Mouse (Mus musculus): Measurements from ENCODE around the gene Sbno2.

Gene Sbno2

DNA sequence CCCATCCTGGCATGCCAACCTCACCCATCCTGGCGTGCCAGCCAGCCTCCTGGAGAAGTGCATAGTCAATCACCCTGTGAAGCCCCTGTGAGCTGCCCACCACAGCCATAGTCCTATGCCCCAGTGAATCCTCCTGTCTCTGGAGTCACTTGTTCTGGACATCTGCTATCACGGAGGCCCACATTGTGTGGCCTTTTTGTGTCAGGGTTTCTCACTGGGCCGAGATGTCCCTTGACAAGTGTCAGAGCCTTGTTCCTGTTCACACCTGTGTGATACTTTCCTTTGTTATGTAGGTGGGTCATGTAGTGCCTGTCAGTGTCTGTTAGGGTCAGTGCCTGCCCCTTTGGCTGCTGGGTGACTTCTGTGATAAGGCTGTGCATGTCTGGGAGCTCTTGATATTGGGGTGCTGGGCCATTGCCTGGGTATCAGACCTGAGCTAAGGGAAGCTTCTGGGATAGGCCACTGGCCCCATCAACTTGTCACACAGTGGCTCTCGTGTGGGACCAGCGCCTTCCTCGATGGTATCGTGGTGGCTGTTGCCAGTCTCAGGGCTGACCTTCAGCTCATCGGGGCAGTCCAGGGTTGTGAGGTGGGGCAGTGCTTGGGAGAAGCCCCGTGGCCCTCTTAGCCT lies 18.7 kb upstream of the Sbno2 start:
- DNase-seq (ENCODE audit: inconsistent age in 2 of 2, low spot score in 1 of 2): no peak

DNA sequence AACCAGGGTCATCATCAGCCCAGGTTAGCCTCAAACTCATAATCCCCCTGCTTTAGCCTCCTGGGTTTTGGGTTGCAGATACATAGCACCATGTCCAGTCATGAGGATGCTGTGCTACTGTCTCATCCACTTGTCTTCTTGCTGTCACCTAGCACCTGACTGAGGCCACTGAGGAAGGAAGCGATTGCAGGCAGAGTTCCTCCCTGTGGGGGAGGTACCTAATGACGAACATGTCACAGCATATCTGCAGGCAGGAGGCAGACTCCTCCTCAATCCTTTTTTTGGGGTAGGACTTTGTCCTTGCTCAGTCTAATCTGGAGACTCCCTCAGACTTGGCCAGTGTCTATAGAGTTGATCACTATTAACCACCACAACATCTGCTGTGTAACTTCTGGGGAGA lies 16.3 kb upstream of the Sbno2 start:
- no peak for DNase-seq (ENCODE audit: inconsistent age in 2 of 2, low spot score in 1 of 2)

DNA sequence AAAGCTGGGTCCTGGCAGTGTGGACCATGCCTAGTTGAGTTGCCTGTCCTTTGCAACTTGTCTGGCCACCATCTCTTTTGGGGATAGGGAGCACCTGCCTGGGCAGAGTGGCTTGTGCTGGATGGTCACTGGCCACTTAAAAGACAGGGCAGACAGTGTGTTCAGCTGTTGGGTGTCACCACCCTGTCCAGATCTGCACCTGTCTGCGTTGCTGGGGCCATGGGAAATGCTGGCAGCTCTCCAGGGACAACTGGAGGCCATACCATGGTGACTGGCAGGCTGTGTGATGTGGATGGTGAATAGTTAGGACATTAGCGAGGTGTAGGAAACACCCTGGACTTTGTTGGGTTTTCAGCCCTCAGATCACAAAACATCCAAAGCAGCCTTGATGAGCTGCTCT lies 14.8 kb upstream of the Sbno2 start:
- peak in 1 of 2 experiments; percentile 65 for DNase-seq (ENCODE audit: inconsistent age in 2 of 2, low spot score in 1 of 2)

DNA sequence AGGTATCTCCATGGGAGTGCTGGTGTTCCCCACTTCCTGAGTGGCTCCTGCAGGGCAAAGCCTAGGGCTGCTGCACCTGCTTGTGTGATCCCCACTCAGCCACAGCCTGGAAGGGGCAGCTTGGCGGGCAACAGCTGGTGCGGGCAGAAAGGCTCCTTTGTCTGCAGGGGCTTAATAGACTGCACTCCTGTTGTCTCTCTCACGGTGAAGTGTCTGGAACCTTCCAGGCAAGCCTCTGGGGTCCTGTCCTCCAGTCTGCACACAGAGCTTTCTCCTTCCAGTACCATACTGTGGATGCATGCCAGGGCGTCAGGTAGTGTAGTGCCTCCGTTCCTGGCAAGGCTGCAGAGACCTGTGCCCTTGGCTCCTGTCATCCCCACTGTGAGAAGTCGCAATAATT lies 13.2 kb upstream of the Sbno2 start:
- no peak for DNase-seq (ENCODE audit: inconsistent age in 2 of 2, low spot score in 1 of 2)

DNA sequence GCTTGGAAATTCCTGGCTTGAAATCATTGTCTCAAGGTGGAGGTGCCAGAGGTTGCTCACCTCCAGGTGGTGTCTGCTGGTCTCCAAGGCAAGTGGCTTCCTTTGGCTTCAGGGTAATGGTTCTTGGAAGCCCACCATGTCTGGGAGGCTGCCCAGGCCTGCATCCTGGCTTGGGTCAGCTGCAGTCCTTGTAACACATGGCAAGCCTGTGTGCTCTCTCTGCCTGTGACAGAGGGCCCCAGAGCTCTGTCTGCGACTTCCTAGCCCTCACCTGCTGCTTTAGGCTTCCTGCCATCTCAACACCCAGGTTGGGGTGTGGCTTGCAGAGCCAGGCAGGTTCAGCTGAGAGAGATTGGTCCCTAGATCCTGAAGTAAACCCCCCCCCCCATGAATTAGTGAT lies 12.4 kb upstream of the Sbno2 start:
- no peak for DNase-seq (ENCODE audit: inconsistent age in 2 of 2, low spot score in 1 of 2)

DNA sequence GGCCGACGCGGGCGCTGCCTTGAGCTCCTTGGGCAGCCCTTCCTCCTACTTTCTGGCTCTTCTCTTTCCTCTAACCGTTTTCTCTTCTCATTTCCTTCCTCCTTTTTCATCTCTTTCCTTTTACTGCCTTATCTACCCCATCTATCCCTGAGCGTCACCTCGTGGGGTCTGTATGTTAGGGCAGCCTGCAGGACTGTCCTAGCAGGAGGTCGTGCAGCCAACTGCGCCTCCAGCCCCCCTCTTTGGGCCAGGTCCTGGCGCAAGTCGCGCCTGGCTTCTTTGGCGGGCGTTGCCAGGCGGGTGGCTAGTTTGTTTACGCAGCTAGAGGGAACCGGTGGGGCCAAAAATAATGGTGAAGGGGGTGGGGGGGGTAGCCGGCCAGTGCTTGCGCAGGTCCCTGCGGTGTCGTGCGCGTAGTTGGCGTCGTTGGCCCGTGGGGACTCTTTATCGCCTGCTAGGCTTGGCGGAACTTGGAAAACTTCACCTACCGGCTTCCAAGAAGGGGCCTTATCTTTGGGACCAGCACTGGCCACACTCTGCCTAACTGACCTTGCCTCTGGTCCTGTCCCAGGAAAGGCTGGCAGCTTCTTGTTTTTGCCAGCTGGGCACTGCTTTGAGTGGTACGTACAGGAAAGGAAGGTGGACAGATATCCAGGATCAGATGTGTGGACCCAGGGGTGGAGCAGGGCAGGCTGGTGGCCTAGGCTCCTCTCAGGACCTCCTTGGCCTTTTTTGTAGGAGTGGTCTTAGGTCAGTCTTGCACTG lies 11.7 kb upstream of the Sbno2 start:
- DNase-seq (ENCODE audit: inconsistent age in 2 of 2, low spot score in 1 of 2): peak; percentile 59 to 81

- DNase-seq (ENCODE audit: inconsistent age in 2 of 2, low spot score in 1 of 2): peak in 1 of 2 experiments; percentile 73
These were observed 11.2 kb upstream of the Sbno2 start for GRCm38 (mm10) chr10:80116563-80116926.

- DNase-seq (ENCODE audit: inconsistent age in 2 of 2, low spot score in 1 of 2): no peak
These were observed 10.6 kb upstream of the Sbno2 start for GRCm38 (mm10) chr10:80115944-80116335.

GRCm38 (mm10) chr10:80115290-80115943 lies 10.0 kb upstream of the Sbno2 start, which contains the start of gene Stk11:
Stk11 (plus strand) TSS chr10:80115803.
- peak; percentile 99 to 100 for DNase-seq (ENCODE audit: inconsistent age in 2 of 2, low spot score in 1 of 2)

GRCm38 (mm10) chr10:80114341-80115284 lies 9.2 kb upstream of the Sbno2 start:
- DNase-seq (ENCODE audit: inconsistent age in 2 of 2, low spot score in 1 of 2): peak; percentile 93 to 98

DNA sequence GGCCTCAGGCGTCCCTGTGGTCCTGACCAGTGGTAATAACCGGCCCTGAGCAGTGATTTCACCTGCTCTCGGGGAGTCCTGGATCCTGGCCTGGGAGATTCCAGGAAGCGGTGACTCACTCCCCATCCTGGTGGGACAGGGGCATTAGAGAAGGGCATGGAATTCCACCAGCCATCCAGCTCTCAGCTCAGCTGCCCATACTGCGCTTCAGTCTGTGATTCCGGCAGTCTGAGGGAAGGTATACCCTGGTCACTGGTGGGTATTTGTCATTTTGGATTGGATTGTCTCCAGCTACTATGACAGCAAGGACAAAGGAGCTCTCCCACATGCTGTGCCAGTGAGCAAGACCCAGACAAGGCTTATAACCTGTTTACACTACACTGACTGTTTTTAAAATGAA lies 2.3 kb upstream of the Sbno2 start:
- peak; percentile 73 to 91 for DNase-seq (ENCODE audit: inconsistent age in 2 of 2, low spot score in 1 of 2)

DNA sequence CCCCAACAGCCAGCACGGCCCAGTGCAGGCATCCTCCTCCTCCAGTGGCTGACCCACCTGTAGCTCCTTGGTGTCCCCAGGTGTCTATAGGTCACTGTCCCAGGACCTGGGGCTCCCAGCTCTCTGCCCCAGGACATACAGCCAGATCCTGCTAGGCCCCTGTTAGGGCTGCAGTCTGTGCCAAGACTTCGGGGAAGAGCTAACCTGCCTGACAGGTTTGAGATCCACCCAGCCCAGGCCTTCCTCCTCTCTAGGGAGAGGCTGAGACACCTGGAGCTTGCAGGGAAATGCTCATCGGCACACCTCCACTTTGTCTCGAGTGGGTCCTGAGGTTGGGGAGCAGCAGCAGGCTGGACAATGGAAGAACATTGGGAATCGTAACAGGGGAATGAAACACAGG lies 555 bp upstream of the Sbno2 start:
- no peak for DNase-seq (ENCODE audit: inconsistent age in 2 of 2, low spot score in 1 of 2)

DNA sequence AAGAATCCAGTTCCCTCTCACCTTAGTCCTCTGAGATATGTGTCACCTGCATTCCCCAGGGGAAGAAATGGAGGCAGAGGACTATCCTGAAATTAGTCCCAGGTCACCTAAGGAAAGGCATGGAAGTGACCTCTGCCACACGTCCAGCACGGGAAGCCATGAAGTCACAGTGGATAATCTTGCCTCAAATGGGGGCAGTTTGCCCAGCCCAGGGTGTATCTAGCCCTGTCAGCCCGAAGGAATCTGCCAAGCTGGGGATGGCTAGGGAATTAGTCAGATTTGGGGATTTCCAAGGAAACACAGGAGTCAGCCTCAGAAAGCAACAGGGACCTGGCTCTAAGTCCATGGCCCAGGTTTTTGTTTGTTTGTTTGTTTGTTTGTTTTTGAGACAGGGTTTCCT lies 1.2 kb downstream of the Sbno2 start:
- peak; percentile 65 to 73 for DNase-seq (ENCODE audit: inconsistent age in 2 of 2, low spot score in 1 of 2)

DNA sequence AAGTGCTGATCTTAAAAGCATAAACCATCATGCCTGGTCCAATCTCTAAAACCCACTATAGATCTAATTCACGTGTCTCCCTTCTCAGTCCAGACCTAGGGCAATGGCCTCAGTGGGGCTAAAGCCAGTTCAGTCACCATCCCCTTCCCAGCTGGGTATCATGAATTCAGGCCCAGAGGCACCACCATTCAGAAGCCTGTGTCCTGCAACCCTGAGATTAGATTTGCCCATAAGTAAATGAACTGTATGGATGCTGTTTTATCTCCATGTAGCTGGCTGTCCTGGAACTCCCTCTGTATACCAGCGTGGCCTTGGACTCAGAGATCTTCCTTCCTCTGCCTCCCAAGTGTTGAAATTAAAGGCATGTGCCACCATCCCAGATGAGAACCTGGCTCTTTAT lies 2.3 kb downstream of the Sbno2 start:
- no peak for DNase-seq (ENCODE audit: inconsistent age in 2 of 2, low spot score in 1 of 2)

- DNase-seq (ENCODE audit: inconsistent age in 2 of 2, low spot score in 1 of 2): peak; percentile 90 to 94
These were observed 3.0 kb downstream of the Sbno2 start for GRCm38 (mm10) chr10:80102216-80102915.

DNA sequence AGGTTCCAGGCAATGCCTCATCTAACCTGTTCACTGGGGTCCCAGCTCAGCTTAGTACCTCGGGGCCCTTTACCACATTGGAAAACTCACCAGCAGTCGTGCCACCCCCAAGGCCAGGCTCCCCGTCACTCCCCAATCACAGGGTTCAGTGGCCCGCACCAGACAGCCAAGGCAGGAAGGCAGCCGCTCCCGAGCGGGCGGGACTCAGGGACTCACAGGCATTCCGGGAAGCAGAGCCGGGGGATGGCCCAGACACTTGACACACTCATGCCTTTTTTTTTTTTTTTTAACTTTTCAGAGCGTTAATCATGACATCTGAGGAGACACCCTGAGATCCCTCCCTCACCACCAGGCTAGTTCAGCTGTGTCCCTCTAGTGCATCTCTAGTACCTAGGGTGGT lies 4.4 kb downstream of the Sbno2 start:
- DNase-seq (ENCODE audit: inconsistent age in 2 of 2, low spot score in 1 of 2): peak; percentile 79 to 88

- DNase-seq (ENCODE audit: inconsistent age in 2 of 2, low spot score in 1 of 2): peak; percentile 34 to 78
These were observed 6.7 kb downstream of the Sbno2 start for GRCm38 (mm10) chr10:80098630-80099029.

DNA sequence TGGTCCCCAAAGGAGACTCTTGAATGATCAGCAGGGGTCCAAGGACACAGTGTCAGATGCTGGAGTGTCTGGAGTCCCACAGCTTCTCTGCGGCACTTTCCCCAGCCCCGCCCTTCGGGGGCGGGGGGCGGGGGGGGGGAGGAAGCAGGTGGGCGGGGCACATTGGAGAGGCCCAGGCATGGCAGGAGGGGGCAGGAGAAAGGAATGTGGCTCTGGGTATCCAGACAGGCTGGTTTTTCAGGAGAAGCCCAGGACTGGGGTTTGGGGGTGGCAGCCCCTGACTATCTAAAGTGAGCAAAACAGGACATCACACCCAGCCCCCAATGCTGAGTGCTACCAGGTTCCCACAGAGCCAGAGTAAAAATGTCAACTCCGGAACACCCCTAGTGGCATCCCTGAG lies 8.1 kb downstream of the Sbno2 start:
- DNase-seq (ENCODE audit: inconsistent age in 2 of 2, low spot score in 1 of 2): peak in 1 of 2 experiments; percentile 53

DNA sequence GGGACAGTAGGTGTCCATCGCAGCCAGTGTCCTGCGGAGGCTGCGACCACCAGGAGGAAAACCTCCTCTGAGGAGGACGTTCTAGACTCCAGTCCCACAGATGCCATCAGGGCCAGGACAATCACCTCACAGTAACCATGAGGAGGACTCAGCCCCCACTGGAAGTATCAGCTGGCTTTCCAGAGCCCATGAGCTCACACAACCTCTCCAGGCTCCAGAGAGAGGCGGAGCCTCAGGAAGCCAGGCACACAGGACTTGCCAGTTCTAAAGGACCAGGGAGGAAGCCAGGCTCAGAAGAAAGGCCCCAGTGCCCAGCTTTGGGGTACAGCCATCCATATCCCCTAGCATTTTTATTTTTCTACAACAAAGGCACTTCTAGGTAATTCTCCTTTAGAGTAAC lies 9.8 kb downstream of the Sbno2 start:
- peak; percentile 61 to 73 for DNase-seq (ENCODE audit: inconsistent age in 2 of 2, low spot score in 1 of 2)

- peak in 1 of 2 experiments; percentile 60 for DNase-seq (ENCODE audit: inconsistent age in 2 of 2, low spot score in 1 of 2)
These were observed 10.7 kb downstream of the Sbno2 start for GRCm38 (mm10) chr10:80094684-80095083.
